Mouse (Mus musculus) spleen, postnatal 10 days (tissue): ENCODE results near the gene Pigg.
A peak's percentile ranks its signal among the peaks of the same experiment; 100 is the strongest.

ENCODE experiments used
- DNase-seq, 2 experiments: peaks; one replicate each; pipeline ENCODE4 v3.0.0; 2021 to 2022; ENCODE audit warnings: low spot score in 2 of 2

Pigg gene

GRCm38 (mm10) chr5:108357862-108358261, 45.5 kb downstream of the Pigg start:
- DNase-seq = no peak

- DNase-seq = no peak
Observed at GRCm38 (mm10) chr5:108359491-108359890, 47.1 kb downstream of the Pigg start.

DNA sequence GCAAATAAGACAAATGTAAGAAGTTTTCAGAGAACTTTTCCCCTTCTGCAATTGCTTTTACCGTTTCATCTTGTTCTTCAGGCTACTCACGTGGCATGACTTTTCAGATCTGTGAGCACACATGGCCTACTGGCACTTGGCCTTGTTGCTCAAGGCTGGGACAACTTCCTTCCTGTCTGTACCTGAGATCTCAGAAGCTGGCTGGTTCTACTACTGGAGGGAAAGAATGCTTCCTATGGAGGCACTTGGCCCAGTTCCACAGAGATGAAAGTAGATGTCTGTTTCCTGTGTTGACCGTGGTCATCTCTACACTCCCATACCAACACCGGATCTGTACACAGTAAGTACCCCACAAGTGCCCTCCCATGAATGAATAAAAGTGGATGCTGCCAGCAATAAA, 47.8 kb downstream of the Pigg start:
- DNase-seq = no peak

GRCm38 (mm10) chr5:108362330-108362729, 49.9 kb downstream of the Pigg start:
- no peak for DNase-seq

GRCm38 (mm10) chr5:108366328-108366983, 54.0 kb downstream of the Pigg start:
- DNase-seq = no peak

DNA sequence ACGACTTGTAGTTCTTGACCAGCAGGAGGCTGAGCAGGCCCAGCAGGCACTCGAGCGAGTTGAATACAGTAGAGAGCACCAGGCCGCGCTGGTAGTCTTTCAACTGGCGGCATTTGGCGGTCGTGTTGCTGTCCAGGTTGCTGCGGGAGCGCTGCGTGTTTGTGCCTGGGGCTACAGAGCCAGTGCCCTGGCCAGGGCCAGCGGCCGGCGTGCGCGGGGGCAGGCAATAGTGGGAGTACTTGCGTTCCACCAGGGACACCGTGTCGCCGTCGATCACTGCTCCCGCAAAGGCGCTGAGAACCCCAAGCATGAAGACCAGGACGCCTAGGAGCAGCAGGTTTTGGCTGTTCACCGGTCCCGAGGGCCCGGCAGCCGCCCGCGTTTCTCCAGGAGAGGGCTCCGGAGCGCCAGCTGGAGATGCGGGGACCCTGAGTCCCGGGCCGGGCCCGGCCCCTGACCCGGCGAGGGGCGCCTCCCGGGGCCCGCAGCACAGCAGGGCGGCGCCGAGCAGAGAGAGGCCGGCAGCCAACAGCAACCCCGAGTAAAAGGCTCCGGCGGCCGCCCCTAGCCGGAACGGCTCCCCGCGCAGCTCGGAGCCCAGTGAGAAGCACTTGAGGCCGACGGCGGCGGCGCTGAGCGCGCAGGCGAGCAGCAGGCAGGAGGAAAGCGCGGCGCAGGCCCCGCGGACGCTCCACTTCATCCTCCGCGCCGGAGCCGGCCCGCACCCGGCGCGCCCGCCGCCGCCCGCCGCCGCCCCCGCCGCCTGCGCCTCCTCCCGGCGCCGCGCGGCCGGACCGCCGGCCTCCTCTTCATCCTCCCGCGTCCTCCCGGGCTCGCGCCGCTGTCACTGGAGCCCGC, 54.8 kb downstream of the Pigg start:
- peak in 1 of 2 experiments; percentile 19 for DNase-seq

- DNase-seq = no peak
Observed at GRCm38 (mm10) chr5:108367871-108368332, 55.5 kb downstream of the Pigg start, which contains the start of gene Gm42517. Gm42517 (minus strand) TSS chr5:108367922.

DNA sequence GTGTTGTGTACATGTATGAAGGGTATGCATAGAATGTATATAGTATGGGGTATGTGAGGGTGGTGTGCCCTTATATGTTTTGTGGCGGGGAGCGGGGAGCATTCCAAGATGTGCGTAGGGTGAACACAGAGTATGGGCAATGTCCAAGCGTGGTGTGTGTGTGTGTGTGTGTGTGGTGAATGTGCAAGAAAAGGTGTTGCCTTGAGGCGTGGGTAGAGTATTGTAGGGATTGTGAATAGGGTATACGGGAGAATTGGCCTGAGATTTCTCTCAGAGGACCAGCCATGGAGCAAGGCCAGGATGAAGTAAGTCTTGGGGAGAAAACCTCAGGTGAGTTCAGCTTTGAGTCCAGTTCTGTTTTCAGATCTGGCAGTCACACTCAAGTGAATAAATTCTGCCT, 56.0 kb downstream of the Pigg start:
- no peak for DNase-seq

GRCm38 (mm10) chr5:108368851-108369621, 56.6 kb downstream of the Pigg start:
- DNase-seq = peak in 1 of 2 experiments; percentile 22

DNA sequence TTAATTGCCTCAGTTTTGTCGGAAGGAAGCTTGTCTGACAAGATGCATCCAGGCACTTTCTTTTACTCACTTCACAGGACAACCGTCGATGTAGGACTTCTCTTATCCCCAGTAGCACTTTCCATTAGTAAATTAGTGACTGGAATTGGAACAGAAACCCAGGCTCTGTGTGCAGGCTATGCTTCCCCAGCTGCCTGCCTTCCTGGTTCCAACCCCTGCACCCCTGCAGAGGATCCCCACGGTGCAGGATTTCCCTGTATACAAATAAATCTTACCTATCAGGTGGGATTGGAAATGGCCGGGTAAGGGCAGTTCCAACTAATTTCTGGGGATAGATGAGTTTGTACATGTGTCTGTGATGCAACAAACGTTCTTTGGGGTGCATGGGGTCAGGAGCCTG, 57.6 kb downstream of the Pigg start:
- DNase-seq = no peak

DNA sequence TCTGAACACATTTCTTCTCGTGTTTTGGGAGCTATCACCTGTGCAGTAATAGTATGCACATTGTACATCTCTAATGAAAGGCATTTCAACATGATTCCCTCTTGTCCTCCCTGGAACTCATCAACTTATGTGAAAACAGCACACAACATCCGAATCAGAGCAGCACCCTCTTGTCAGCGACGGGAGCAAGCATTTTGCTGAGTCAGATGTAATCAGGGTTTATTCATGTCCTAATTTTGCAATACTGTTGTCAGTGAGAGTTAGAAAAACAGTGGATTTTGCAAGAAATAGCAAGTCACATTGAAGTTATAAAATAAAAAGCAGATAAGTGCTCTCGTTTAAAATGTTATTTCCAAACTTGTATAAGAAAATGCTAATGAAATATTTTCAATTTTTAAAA, 61.7 kb downstream of the Pigg start:
- no peak for DNase-seq

DNA sequence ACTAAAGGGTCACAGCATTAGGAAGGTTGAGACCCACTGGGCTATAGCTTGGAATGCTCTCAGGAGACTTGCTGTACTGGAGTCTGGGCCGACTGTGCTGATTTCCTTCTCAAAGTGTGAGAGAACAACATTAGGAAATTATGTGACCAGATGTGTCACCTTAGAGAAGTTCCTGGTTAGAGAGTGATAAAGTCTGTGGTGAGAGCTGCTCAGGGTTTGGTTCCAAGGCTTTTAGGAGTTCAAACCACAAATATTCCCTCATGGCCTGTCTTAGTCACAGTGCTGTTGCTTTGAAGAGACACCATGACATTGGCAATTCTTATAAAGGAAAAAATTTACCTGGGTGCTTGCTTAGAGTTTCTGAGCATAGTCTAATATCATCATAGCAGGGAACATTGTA, 63.6 kb downstream of the Pigg start:
- DNase-seq = no peak

- DNase-seq = no peak
Observed at GRCm38 (mm10) chr5:108378346-108378745, 65.9 kb downstream of the Pigg start.

DNA sequence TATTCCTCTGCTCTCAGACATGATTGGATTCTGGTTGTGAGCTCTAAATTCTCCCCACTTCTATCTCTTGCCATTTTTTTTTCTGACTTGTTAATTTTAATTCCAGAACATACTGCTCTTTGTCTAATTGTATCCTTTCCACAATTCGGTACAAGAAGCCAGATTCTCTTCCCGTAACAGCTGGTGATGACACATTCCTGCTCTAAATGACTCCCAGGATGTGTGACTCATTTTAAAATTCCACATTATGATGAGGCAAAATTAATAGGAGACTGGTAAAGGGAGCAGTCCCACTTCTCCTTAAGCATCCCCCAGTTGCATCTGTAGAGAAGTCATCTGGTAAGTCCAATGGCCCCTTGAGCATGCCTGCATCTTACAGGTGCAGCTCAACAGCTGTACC, 73.2 kb downstream of the Pigg start:
- no peak for DNase-seq

DNA sequence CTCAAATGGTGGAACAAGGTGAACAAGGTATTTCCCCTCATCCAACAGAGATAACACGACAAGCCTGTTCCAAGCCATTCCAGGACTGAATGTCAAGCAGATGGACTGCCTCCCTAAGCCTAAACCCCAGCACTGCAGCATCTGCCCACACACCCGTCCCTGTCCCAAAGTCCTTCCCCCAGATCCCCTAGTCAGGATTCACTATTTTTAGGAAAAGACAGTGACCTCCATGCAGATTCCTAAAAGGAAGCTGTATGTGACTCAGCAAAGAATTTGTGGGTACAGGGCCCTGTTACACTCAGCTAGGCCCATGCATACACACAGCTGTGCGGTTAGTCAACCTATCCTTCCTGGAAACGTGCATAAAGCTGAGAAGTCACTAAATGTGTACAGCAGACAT, 74.0 kb downstream of the Pigg start:
- no peak for DNase-seq

DNA sequence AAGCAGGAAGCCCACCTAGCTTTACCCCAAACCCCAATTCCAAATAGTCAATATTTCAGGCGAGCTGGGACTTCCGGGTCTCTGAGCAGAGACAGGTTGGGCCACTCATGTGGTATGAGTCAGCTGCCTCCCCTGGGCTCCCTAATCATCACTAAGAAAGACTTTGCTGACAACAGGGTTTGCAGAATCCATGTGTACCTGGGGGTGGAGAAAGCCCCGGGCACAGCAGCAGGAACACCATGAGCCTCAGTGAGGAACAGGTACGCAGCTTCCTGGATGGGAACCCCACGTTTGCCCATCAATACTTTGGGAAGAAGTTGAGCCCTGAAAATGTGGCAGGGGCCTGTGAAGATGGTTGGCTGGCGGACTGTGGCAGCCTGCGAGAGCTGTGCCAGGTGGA, 75.8 kb downstream of the Pigg start, which contains the start of gene Pde6b:
Pde6b (plus strand) TSS at position 191 of the 400 bp plus-strand sequence.
- no peak for DNase-seq

- no peak for DNase-seq
Observed at GRCm38 (mm10) chr5:108389744-108390143, 77.3 kb downstream of the Pigg start.
